Mouse (Mus musculus) liver, postnatal 0 days (tissue): ENCODE results near the gene Trpv3. TPM values are rescaled to one million over a fixed set of nuclear protein-coding genes. Genes with fewer than 3 reads are reported as not detected.

ENCODE experiments used
- ATAC-seq: fragments of 200-750 bp; cut with Nextera tagmentation; 2 replicates; pipeline ENCODE4 v1.8.0; 2017; ENCODE audit warnings: mild to moderate bottlenecking, moderate library complexity
- DNase-seq: peaks from one replicate; pipeline ENCODE4 v3.0.0-alpha.2; 2016
- H3K27ac ChIP-seq: fragments of 300-500 bp; sonication (generic); 2 replicates; pipeline ENCODE4 v1.5.1; 2014; ENCODE audit warnings: antibody characterized with exemption, moderate library complexity, mild to moderate bottlenecking, low read depth
- H3K27me3 ChIP-seq: fragments of 300-500 bp; sonication (generic); 2 replicates; pipeline ENCODE4 v1.6.1; 2014; ENCODE audit warnings: low read length, control low read depth, mixed read lengths; ENCODE audit not compliant: insufficient read depth
- H3K36me3 ChIP-seq: fragments of 300-500 bp; sonication (generic); replicated peaks from 2 replicates; pipeline ENCODE4 v1.6.1; 2014; ENCODE audit warnings: mild to moderate bottlenecking, control low read depth, low read length, moderate library complexity, mixed read lengths; ENCODE audit not compliant: insufficient read depth
- H3K4me1 ChIP-seq: fragments of 300-500 bp; sonication (generic); 2 replicates; pipeline ENCODE4 v1.6.1; 2014; ENCODE audit warnings: antibody characterized with exemption, mild to moderate bottlenecking, control low read depth; ENCODE audit not compliant: insufficient read depth
- H3K4me2 ChIP-seq: fragments of 300-500 bp; sonication (generic); 2 replicates; pipeline ENCODE4 v1.6.1; 2014; ENCODE audit warnings: low read depth, mild to moderate bottlenecking, low read length, moderate library complexity, mixed read lengths
- H3K4me3 ChIP-seq: fragments of 300-500 bp; sonication (generic); 2 replicates; pipeline ENCODE4 v1.5.1; 2014; ENCODE audit warnings: low read depth, low read length
- H3K9ac ChIP-seq: fragments of 300-500 bp; sonication (generic); replicated peaks from 2 replicates; pipeline ENCODE4 v1.6.1; 2014; ENCODE audit warnings: mild to moderate bottlenecking, moderate library complexity
- H3K9me3 ChIP-seq: fragments of 300-500 bp; sonication (generic); 2 replicates; pipeline ENCODE4 v1.6.1; 2016; ENCODE audit warnings: mild to moderate bottlenecking, control low read depth, low read length, mixed read lengths
- CTCF ChIP-seq: sonication (generic); IDR thresholded peaks from 2 replicates; pipeline ENCODE4 v1.5.1; 2016; ENCODE audit warnings: antibody characterized with exemption, low read depth
- EP300 ChIP-seq: IDR thresholded peaks from 2 replicates; pipeline ENCODE4 v1.6.1; 2016; ENCODE audit warnings: antibody characterized with exemption, low read depth, mild to moderate bottlenecking
- WGBS: fragments of 180-500 bp; shearing (Covaris S2); extraction: QIAGEN DNeasy Blood & Tissue Kit; methylation state at CpG from one replicate; pipeline ENCODE4 v1.1.7; 2014; ENCODE audit not compliant: insufficient replicate concordance; 5-methylcytosine and 5-hydroxymethylcytosine counted together
- polyA plus RNA-seq: library from polyadenylated mRNA; unstranded; fragments of >200 nt; fragmentation: Nextera tagmentation; extraction: Ambion mirVana; gene quantifications from 2 replicates; pipeline ENCODE4 v1.2.1, GENCODE M21; 2015

Gene Trpv3
- polyA plus RNA-seq: 0.02 and 0.05 TPM in 2 replicates

GRCm38 (mm10) chr11:73267267-73267666, at the start of gene Trpv3:
Gene Trpv3 (plus strand): TSS chr11:73267388.
- WGBS: 84% methylated on average over 7 of the region's 7 CpGs
- Histone ChIP-seq H3K4me2 (no peak within 1 kb of the TSS), H3K4me3 (no peak within 1 kb of the TSS), H3K27me3 (no peaks in the 10 kb centered on the region), H3K36me3 (no peaks in the 10 kb centered on the region), H3K27ac (no peak within 1 kb of the TSS), H3K9me3 (no peaks in the 10 kb centered on the region), H3K4me1 (no peaks in the 10 kb centered on the region; the same call in 1 of the 2 replicates), H3K9ac (no peak within 1 kb of the TSS)
- ATAC-seq (no peak), DNase-seq (no peak)
- TF ChIP-seq CTCF (no peak), EP300 (no peak)

GRCm38 (mm10) chr11:73219671-73220070, 47.5 kb upstream of the Trpv3 start:
- Histone ChIP-seq H3K4me2 (no peak overlapping the region), H3K4me1 (no peaks in the 10 kb centered on the region), H3K27me3 (no peaks in the 10 kb centered on the region), H3K9ac (no peak overlapping the region), H3K4me3 (no peak overlapping the region), H3K9me3 (no peaks in the 10 kb centered on the region), H3K36me3 (peaks cover 16% of the 10 kb centered on the region; the same call in 1 of the 2 replicates), H3K27ac (no peak overlapping the region)
- 60% methylated on average over 2 of the region's 2 CpGs for WGBS
- ATAC-seq: no peak
- no peak for TF ChIP-seq EP300
- TF ChIP-seq CTCF: peak; percentile 41
- no peak for DNase-seq

- no peak overlapping the region for H3K9ac ChIP-seq
- no peaks in the 10 kb centered on the region for H3K4me1 ChIP-seq
- 84% methylated on average over 1 of the region's 1 CpGs for WGBS
- 0 out of 2 replicates have a peak, but pooled peaks cover 12% of the 10 kb centered on the region for H3K36me3 ChIP-seq
- H3K4me3 ChIP-seq: no peak overlapping the region
- DNase-seq: no peak
- H3K9me3 ChIP-seq: no peaks in the 10 kb centered on the region
- TF ChIP-seq CTCF: no peak
- TF ChIP-seq EP300: no peak
- no peaks in the 10 kb centered on the region for H3K27me3 ChIP-seq
- ATAC-seq: no peak
- H3K4me2 ChIP-seq: no peak overlapping the region
- no peak overlapping the region for H3K27ac ChIP-seq
These were observed 46.5 kb upstream of the Trpv3 start for GRCm38 (mm10) chr11:73220651-73221050.

GRCm38 (mm10) chr11:73222846-73223245, 44.3 kb upstream of the Trpv3 start:
- H3K36me3 ChIP-seq: 0 out of 2 replicates have a peak, but pooled peaks cover 9% of the 10 kb centered on the region
- no peak overlapping the region for H3K4me3 ChIP-seq
- H3K4me2 ChIP-seq: no peak overlapping the region
- H3K27ac ChIP-seq: no peak overlapping the region
- 38% methylated on average over 5 of the region's 5 CpGs for WGBS
- H3K4me1 ChIP-seq: no peaks in the 10 kb centered on the region
- no peak overlapping the region for H3K9ac ChIP-seq
- ATAC-seq (no peak), DNase-seq (no peak)
- no peaks in the 10 kb centered on the region for H3K27me3 ChIP-seq
- H3K9me3 ChIP-seq: no peaks in the 10 kb centered on the region
- TF ChIP-seq CTCF (no peak), EP300 (no peak)

- Histone ChIP-seq H3K36me3 (0 out of 2 replicates have a peak, but pooled peaks cover 9% of the 10 kb centered on the region), H3K4me3 (no peak overlapping the region), H3K27ac (no peak overlapping the region), H3K4me1 (no peaks in the 10 kb centered on the region), H3K9ac (no peak overlapping the region), H3K4me2 (no peak overlapping the region), H3K9me3 (no peaks in the 10 kb centered on the region), H3K27me3 (no peaks in the 10 kb centered on the region)
- DNase-seq (peak; percentile 40), ATAC-seq (peak; percentile 62; the same call in 1 of the 2 replicates)
- TF ChIP-seq CTCF (peak; percentile 62), EP300 (no peak)
- 48% methylated on average over 2 of the region's 2 CpGs for WGBS
These were observed 43.2 kb upstream of the Trpv3 start for GRCm38 (mm10) chr11:73223966-73224365.

GRCm38 (mm10) chr11:73225856-73226255, 41.3 kb upstream of the Trpv3 start:
- WGBS: 81% methylated on average over 6 of the region's 6 CpGs
- no peak overlapping the region for H3K27ac ChIP-seq
- no peak overlapping the region for H3K9ac ChIP-seq
- H3K27me3 ChIP-seq: no peaks in the 10 kb centered on the region
- ATAC-seq (no peak), DNase-seq (no peak)
- H3K4me1 ChIP-seq: no peaks in the 10 kb centered on the region
- TF ChIP-seq EP300: no peak
- no peak for TF ChIP-seq CTCF
- H3K4me3 ChIP-seq: no peak overlapping the region
- no peaks in the 10 kb centered on the region for H3K9me3 ChIP-seq
- 0 out of 2 replicates have a peak, but pooled peaks cover 6% of the 10 kb centered on the region for H3K36me3 ChIP-seq
- no peak overlapping the region for H3K4me2 ChIP-seq
